Mouse (Mus musculus): ENCODE results near the gene Metap1d. TPM values are rescaled to one million over a fixed set of nuclear protein-coding genes. Genes with fewer than 3 reads are reported as not detected.

The Metap1d gene
- total and polyA plus RNA-seq, 2 experiments: 28.0 to 35.0 TPM

- H3K4me1 ChIP-seq (ENCODE audit: control insufficient read depth, insufficient read depth, low read length): 0 out of 2 replicates have a peak, but pooled peaks cover 3% of the 10 kb centered on the region
- no peak for TF ChIP-seq CTCF (IDR thresholded peaks at IDR 0.05; ENCODE audit: low read depth, low read length)
- no peak for TF ChIP-seq POLR2A (IDR thresholded peaks at IDR 0.05; ENCODE audit: extremely low read depth, insufficient read depth, low read length)
- no peak for DNase-seq (ENCODE audit: extremely low read depth, low read depth, low spot score)
- H3K27me3 ChIP-seq (ENCODE audit: control insufficient read depth, insufficient read depth, low read length): peaks cover 60% of the 10 kb centered on the region
- H3K27ac ChIP-seq (replicated peaks; ENCODE audit: insufficient read depth, low read depth, low read length): no peak overlapping the region
- H3K36me3 ChIP-seq (ENCODE audit: control insufficient read depth, insufficient read depth, low read length): no peaks in the 10 kb centered on the region
- WGBS: 5% methylated on average over 34 of the region's 34 CpGs
- no peak overlapping the region for H3K9ac ChIP-seq (ENCODE audit: low read depth, low read length)
- H3K4me3 ChIP-seq (ENCODE audit: insufficient read depth, low read depth, low read length): no peak overlapping the region
- H3K79me2 ChIP-seq (ENCODE audit: control insufficient read depth, insufficient read depth, low read length): no peaks in the 10 kb centered on the region
These were observed 77.5 kb downstream of the Metap1d start for GRCm38 (mm10) chr2:71530391-71531123.

GRCm38 (mm10) chr2:71531124-71531590 is 78.1 kb downstream of the Metap1d start:
- TF ChIP-seq POLR2A (IDR thresholded peaks at IDR 0.05; ENCODE audit: extremely low read depth, insufficient read depth, low read length) (no peak), CTCF (IDR thresholded peaks at IDR 0.05; ENCODE audit: low read depth, low read length) (no peak)
- Histone ChIP-seq H3K9ac (ENCODE audit: low read depth, low read length) (no peak overlapping the region), H3K27ac (replicated peaks; ENCODE audit: insufficient read depth, low read depth, low read length) (no peak overlapping the region), H3K79me2 (ENCODE audit: control insufficient read depth, insufficient read depth, low read length) (no peaks in the 10 kb centered on the region), H3K36me3 (ENCODE audit: control insufficient read depth, insufficient read depth, low read length) (no peaks in the 10 kb centered on the region), H3K27me3 (ENCODE audit: control insufficient read depth, insufficient read depth, low read length) (peaks cover 57% of the 10 kb centered on the region), H3K4me3 (ENCODE audit: insufficient read depth, low read depth, low read length) (no peak overlapping the region), H3K4me1 (ENCODE audit: control insufficient read depth, insufficient read depth, low read length) (0 out of 2 replicates have a peak, but pooled peaks cover 3% of the 10 kb centered on the region)
- DNase-seq (ENCODE audit: extremely low read depth, low read depth, low spot score): no peak
- WGBS: 2% methylated on average over 12 of the region's 12 CpGs

- TF ChIP-seq POLR2A (IDR thresholded peaks at IDR 0.05; ENCODE audit: extremely low read depth, insufficient read depth, low read length): no peak
- no peak for TF ChIP-seq CTCF (IDR thresholded peaks at IDR 0.05; ENCODE audit: low read depth, low read length)
- H3K4me3 ChIP-seq (ENCODE audit: insufficient read depth, low read depth, low read length): no peak overlapping the region
- WGBS: 6% methylated on average over 43 of the region's 43 CpGs
- peaks cover 58% of the 10 kb centered on the region for H3K27me3 ChIP-seq (ENCODE audit: control insufficient read depth, insufficient read depth, low read length)
- H3K27ac ChIP-seq (replicated peaks; ENCODE audit: insufficient read depth, low read depth, low read length): no peak overlapping the region
- H3K9ac ChIP-seq (ENCODE audit: low read depth, low read length): no peak overlapping the region
- H3K36me3 ChIP-seq (ENCODE audit: control insufficient read depth, insufficient read depth, low read length): no peaks in the 10 kb centered on the region
- no peaks in the 10 kb centered on the region for H3K79me2 ChIP-seq (ENCODE audit: control insufficient read depth, insufficient read depth, low read length)
- no peak for DNase-seq (ENCODE audit: extremely low read depth, low read depth, low spot score)
- 0 out of 2 replicates have a peak, but pooled peaks cover 3% of the 10 kb centered on the region for H3K4me1 ChIP-seq (ENCODE audit: control insufficient read depth, insufficient read depth, low read length)
These were observed 79.2 kb downstream of the Metap1d start for GRCm38 (mm10) chr2:71531990-71532970.

DNA sequence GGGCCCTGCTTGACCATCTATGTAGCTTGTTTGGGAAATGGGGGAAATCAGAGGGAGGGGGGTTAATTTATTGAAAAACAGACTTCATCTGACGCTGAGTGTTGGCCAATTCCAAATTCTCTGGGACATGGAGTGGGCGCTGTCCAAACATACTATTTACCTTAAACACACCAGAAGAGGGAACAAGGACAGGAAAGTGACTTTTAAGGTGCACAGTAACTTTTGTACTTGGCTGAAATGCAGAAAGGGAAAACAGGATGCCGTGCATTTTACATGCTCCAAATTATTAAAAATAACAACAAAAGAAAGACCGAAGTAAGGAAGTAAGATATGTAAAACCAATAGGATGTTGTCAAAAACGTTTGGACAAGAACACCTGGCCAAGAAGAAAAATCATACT is 80.0 kb downstream of the Metap1d start:
- H3K9ac ChIP-seq (ENCODE audit: low read depth, low read length): no peak overlapping the region
- no peak for DNase-seq (ENCODE audit: extremely low read depth, low read depth, low spot score)
- H3K4me1 ChIP-seq (ENCODE audit: control insufficient read depth, insufficient read depth, low read length): 0 out of 2 replicates have a peak, but pooled peaks cover 3% of the 10 kb centered on the region
- H3K79me2 ChIP-seq (ENCODE audit: control insufficient read depth, insufficient read depth, low read length): no peaks in the 10 kb centered on the region
- H3K27me3 ChIP-seq (ENCODE audit: control insufficient read depth, insufficient read depth, low read length): peaks cover 55% of the 10 kb centered on the region
- 11% methylated on average over 5 of the region's 5 CpGs for WGBS
- H3K4me3 ChIP-seq (ENCODE audit: insufficient read depth, low read depth, low read length): no peak overlapping the region
- H3K36me3 ChIP-seq (ENCODE audit: control insufficient read depth, insufficient read depth, low read length): no peaks in the 10 kb centered on the region
- no peak for TF ChIP-seq CTCF (IDR thresholded peaks at IDR 0.05; ENCODE audit: low read depth, low read length)
- no peak for TF ChIP-seq POLR2A (IDR thresholded peaks at IDR 0.05; ENCODE audit: extremely low read depth, insufficient read depth, low read length)
- no peak overlapping the region for H3K27ac ChIP-seq (replicated peaks; ENCODE audit: insufficient read depth, low read depth, low read length)

- no peak overlapping the region for H3K27ac ChIP-seq (replicated peaks; ENCODE audit: insufficient read depth, low read depth, low read length)
- peak; percentile 29 for DNase-seq (ENCODE audit: extremely low read depth, low read depth, low spot score)
- H3K4me1 ChIP-seq (ENCODE audit: control insufficient read depth, insufficient read depth, low read length): 0 out of 2 replicates have a peak, but pooled peaks cover 3% of the 10 kb centered on the region
- no peak overlapping the region for H3K9ac ChIP-seq (ENCODE audit: low read depth, low read length)
- 2% methylated on average over 20 of the region's 20 CpGs for WGBS
- H3K27me3 ChIP-seq (ENCODE audit: control insufficient read depth, insufficient read depth, low read length): peaks cover 51% of the 10 kb centered on the region
- no peaks in the 10 kb centered on the region for H3K79me2 ChIP-seq (ENCODE audit: control insufficient read depth, insufficient read depth, low read length)
- no peak overlapping the region for H3K4me3 ChIP-seq (ENCODE audit: insufficient read depth, low read depth, low read length)
- TF ChIP-seq POLR2A (IDR thresholded peaks at IDR 0.05; ENCODE audit: extremely low read depth, insufficient read depth, low read length): no peak
- TF ChIP-seq CTCF (IDR thresholded peaks at IDR 0.05; ENCODE audit: low read depth, low read length): no peak
- H3K36me3 ChIP-seq (ENCODE audit: control insufficient read depth, insufficient read depth, low read length): no peaks in the 10 kb centered on the region
These were observed 81.4 kb downstream of the Metap1d start for GRCm38 (mm10) chr2:71534242-71535052.

Data from liver, adult 2 months (tissue).